Mouse (Mus musculus): ENCODE measurements around the gene Gab1.
A peak's percentile ranks its signal among the peaks of the same experiment; 100 is the strongest.

Gab1 gene

DNA sequence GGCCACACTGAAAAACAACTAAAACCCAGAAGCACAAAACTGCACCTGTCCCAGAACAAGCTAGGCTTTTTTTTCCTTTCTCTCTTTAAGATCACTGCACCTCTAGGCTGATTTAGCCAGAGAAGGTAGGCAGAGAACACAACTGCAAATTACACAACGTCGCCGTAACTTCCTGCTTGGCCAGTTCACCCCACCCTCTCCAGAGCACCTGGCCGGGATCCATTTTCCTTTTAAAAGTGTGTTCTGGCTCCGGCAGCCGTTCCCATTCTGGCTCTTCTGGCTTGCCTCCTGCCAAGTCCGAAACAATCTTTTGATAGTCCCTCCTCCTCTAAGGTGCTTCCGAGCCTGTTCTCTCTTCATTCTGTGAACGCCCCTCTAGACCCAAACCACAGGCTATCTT, 32.4 kb downstream of the Gab1 start:
- DNase-seq (ENCODE audit: extremely low read depth, low read depth, low spot score): peak; percentile 89

DNA sequence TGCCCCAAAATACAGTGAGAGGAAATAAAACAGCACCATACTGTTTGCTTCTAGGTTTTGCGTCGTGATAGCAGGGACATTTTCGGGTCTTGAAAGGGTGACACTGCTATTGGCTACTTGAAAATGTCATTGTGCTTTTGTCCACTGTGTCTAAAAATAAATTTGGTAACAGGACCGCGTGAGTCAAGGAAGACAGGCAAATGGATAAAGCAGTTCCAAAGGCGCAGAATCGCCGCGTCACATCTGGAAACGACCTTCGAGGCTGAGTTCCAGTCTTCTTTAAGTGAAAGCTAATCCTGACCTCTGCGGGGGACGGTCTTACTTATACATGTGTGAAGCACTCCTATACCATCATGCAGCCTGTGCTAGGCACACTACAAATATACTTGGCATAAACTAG, 35.0 kb downstream of the Gab1 start:
- no peak for DNase-seq (ENCODE audit: extremely low read depth, low read depth, low spot score)

DNA sequence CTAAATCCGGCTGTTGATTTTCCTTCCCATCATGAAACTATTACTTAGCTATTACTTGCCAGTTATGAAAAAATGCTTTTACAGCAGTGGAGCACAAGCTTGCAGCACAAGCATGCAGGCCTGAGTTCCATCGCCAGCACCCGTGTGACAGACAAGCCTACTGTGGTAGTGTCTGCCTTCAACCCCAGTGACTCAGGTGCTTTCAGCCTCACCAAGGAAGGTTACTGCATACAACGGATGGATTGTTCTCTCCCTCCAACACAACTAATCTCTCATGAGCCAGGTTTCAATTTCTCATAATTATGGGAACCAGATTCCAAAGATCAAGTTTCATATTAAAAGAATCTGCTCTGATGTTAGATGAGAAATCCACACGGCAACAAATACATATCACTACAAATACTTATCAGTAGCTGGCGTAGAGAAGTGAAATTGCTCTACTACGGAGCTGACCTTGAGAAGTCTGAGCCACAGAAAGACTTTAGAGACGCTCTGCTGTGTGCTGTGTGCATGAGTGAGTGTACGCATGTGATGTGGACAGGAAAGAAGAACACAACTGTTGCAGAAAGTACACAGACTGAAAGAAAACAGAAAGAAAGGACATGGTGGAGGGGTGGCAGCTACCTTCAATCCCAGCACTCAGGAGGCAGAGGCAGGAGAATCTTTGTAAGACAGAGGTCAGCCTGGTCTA, 36.4 kb downstream of the Gab1 start:
- DNase-seq (ENCODE audit: extremely low read depth, low read depth, low spot score): no peak

DNA sequence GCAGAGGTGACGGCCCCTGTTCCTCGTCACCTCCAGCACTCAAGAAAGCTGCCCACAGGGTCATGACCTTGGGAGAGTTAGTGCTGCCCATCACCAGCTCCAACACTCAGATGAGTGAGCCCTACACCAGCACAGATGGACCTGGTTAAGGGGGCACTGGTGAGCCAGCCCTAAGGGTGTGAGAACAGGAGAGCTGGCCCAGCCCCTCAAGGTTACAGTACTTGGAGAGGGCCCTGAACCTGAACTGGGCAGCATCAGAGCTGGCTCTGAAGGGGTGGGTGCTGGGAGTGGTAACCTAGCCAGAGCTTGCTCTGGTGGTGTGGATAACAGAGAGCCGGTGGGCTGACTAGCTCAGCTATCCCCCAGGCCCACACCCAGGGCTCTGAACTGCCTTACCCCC, 37.8 kb downstream of the Gab1 start:
- DNase-seq (ENCODE audit: extremely low read depth, low read depth, low spot score): no peak

DNA sequence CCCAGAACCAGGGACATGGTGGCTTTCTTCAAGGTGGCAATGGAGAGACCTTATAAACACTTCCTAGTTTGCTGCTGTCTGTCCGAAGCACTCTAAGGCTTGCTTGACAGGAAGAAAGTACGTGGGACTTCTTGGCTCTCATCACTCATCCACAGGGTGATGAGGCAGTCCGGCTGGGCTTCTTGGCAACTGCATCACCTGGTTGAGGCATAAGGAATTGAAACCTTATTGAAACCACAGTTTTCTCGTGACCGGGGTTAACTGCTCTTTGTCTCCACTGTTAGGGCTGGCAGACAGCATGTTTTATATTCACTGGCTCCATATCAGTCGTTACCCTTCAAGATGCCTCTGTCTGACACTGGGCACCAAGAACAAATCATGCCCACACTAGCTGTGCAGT, 40.2 kb downstream of the Gab1 start:
- DNase-seq (ENCODE audit: extremely low read depth, low read depth, low spot score): no peak

DNA sequence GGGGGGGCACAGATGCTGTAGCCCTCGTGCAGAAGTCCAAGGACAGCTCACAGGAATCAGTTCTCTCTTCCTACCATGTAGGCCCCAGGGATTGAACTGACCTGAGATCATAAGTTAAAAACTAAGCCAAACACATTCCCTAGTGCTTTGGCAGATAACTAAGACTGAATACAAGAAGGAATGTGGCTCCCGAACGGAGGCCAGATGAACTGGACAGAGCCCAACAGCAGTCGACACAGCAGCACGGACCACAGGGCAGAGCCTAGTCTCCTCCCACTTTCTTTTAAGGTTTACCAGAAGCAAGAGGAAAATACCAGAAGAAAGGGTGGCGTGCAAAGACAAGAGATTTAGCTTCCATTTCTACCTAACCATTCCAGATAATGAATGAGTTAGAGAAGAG, 42.1 kb downstream of the Gab1 start:
- no peak for DNase-seq (ENCODE audit: extremely low read depth, low read depth, low spot score)

DNA sequence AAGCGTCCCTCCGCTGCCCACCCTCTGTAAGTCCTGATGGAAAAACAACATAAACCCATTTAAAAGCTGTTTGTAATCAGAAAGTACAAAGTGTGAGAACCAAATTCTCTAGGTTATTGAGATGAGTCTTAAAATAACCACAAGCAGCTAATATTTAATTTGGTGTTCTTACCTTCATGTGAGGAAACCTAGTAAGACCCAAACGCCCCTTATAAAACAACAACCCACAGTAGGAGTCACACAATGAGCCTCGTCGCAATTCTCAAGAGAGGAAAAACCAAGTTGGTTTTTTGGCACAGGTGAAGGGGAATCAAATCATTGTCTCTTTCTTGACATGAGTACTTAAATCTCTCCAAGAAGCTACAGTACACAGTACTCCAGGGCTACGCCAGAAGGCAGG, 44.9 kb downstream of the Gab1 start:
- no peak for DNase-seq (ENCODE audit: extremely low read depth, low read depth, low spot score)

DNA sequence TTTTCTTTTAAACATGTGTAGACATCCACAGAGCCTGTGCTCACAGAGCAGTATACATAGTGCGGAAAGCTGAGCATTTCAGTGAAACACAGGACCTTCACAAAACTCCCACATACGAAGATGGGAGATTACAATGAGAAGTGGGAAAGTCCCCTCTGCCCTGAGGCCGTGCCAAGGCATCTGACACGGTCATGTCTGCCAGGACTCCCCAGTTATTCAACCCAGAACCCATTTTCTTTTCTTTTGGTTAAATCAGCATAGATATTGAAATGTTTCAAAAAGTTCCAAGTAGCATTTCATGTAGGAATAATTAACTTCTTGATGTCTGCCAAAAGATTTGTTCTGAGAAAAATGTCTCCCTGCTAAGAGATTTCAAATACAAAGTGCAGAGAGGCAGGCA, 45.9 kb downstream of the Gab1 start:
- no peak for DNase-seq (ENCODE audit: extremely low read depth, low read depth, low spot score)

DNA sequence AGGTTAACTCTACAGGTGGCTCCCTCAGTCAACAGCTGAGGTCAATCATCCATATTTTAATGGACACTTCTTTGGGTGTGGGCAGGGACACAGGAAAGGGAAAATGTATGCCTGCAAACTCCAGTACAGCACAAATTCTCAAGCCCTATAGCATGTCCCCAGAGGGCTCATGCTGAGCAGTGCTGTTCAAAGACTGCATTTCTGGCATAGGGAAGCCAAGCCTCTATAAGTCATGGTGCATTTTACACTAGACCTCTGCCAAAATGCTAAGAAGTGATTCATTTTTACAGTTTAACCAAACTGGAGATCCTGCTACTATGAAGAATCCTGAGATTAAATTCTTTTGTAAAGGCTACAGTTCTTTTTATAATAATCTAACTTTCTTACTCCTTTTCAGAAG, 47.8 kb downstream of the Gab1 start:
- DNase-seq (ENCODE audit: extremely low read depth, low read depth, low spot score): no peak

DNA sequence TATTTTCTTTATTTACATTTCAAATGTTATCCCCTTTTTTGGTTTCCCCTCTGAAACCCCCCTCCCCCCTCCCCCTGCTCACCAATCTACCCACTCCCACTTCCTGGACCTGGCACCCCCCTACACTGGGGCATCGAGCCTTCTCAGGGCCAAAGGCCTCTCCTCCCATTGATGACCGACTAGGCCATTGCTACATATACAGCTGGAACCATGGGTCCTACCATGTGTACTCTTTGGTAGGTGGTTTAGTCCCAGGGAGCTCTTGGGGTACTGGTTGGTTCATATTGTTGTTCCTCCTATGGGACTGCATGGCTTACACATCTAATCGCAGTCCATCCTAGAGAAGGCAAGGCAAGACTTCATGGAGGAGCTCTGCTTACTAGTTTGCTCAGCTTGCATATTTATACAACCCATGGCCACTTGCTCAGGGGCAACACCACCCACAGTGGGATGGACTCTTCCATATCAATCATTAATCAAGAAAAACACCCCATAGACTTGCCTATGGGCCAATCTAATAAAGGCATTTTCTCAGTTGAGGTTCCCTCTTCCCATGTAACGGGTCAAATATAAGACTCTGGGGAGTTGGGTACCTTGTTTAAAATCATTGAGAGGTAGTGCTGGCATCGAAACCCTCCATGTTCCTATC, 48.3 kb downstream of the Gab1 start:
- DNase-seq (ENCODE audit: extremely low read depth, low read depth, low spot score): no peak

DNA sequence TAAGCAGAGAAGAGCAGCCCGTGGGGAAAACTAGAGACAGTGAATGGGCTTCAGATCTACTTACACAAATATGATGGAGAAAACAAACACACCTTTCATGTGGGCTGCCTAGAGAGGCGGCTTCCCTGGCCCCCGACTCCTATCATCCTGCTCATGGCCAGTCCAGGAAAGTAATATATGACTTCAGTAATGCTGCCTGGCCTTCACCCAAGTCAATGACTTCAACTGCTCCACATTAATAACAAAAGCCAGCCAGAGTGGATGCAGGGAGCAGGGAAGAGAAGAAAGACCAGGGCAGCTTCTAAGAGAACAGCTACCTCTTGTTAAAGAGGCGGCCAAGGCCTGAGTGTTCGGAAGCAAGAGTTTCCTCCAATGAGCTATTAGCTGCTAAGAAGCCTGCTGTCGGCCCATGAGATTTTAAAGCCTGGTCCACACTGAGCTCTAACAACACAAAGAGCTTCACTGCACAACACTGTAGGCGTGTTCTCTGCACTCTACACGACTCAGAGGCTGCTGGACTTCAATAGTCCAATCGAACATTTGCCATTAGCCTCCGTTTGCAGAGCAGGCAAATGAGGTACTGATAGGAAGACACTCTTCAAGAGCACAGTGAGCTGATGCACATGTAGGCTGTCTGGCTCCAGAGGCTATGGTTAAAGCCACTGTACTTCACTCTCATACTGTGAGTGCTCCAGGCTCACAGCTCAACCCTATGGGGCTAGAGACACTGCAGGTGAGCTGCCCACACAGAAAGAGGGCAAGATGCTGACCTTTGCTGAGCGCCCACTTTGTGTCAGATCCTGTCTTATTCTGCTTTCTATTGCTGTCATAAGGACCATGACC, 49.4 kb downstream of the Gab1 start:
- DNase-seq (ENCODE audit: extremely low read depth, low read depth, low spot score): no peak

DNA sequence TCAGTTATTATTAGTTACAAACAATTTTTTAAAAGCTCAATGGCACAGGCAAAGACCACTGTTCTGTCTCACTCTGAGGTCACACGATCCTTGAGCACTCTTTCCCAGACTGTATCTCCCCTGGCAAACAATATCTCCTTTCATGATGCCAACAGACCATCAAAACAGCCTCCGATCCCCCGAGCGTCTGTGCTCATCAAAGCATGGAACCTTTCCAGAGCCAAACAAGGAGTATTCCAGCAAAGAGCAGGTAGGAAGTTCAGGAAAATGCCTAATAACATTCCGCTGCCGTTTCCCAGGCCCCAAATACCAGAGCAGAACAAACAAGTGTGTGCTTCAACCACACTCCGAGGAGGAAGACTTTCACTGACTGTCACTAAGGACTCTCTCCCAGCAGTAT, 50.2 kb downstream of the Gab1 start:
- no peak for DNase-seq (ENCODE audit: extremely low read depth, low read depth, low spot score)

DNA sequence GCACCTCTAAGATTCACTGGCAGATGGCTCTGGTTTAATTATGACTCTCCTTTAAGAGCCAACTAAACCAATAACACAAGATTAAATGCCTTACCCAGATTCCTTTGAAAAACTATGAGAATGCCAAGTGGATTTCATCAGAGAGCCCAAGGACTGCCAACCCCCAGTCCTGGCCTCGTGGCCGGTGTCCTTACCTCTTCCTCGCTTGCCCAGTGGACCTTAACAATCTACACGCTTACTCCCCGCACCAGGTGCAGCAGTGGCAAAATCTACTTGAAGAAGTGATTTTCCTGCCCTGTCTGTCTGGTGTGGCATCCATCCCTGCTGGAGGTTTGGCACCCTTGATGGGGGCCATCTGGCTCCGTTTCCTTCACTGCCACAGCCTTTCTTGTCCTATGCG, 53.3 kb downstream of the Gab1 start:
- DNase-seq (ENCODE audit: extremely low read depth, low read depth, low spot score): no peak

DNA sequence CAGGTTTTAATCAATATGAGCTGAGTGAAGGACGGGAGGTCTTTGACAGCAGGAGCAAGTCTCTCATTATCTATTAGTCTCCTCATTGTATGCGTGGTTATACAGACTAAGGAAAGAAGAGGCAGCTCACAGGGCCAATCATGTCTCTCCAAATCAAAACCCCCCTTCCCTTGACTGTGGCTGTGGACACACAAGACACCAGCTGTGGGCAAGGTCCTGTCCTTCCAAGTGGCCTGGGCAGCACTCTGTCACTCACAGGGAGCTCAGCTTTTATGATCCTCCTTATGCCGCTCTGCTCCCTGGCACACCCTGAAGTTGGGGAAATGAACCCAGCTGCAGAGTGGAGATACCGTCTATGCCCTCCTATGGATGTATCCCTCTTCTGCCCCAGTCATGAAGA, 55.2 kb downstream of the Gab1 start:
- DNase-seq (ENCODE audit: extremely low read depth, low read depth, low spot score): no peak

DNA sequence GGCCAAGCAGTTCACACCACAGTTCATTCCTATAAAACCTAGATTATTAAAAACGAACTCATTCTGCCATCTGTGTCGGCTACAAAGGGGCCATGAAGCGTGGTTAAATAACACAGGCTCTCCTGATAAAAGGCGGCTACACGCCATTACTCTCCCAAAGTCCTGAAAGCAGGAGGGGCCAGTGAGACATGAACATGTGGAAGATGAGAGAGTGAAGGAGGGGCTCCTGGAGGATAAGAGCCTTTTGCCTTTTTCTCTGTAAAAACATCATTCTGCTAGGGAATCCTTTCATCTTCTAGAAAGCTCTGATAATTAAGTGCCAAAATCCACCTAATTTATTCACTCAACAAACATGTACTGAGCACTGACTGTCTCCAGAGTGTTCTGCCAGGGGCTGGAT, 55.9 kb downstream of the Gab1 start:
- no peak for DNase-seq (ENCODE audit: extremely low read depth, low read depth, low spot score)

DNA sequence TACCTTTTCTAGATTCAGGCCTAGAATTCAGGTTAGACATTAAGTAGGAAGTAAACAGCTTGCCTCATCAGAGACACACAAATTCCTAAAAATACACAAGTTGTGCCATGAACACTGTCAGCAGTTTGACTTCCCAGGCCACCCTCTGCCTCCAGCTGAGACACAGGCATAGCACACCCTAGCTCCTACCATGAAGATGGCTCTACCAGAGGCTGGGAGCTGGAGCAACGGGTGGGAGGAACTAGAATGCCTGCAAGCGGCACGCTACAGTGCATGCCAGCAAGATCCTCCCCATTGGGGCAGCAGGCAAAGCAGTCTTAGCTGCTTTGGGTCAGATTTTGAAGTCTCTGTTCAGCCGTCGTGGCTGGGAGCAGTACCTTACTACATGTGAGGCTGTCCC, 57.1 kb downstream of the Gab1 start:
- DNase-seq (ENCODE audit: extremely low read depth, low read depth, low spot score): no peak

DNA sequence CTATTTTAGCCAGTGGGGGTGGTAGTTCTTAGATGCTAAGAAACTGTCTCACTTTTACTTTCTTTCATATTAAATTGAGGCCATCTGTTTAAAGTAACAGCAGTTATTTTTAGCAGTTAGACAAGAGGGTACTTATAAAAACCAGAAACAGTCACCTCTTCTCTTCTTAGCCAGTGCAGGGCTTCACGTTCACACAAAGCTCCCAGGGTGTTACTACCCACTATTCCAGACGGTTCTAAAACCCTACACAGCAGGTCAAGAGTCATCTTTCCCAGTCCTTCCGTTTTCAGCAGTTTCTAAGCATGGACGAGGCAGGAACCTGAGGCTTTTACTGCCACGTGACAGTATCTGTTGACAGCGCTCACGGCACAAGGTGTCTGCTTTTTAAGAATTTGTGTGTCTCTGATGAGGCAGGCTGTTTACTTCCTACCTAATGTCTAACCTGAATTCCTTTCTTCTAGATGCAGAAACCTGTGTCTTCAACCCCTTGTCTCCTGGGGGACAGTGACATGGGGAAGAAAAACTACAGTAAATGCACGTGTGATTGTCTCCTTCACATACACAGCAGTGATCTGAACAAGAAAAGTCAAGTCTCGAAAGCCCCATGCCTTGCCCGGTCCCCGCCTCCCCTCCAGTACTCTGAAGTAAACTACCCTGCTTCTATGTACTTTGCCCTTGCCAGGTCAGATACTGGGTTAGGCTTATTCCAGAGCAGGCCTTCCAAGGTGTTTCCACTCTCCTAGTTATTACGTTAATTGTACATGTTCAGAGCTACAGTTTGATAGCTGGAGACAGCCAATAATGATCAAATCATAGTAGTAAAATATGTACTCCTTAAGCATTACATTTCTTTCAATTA, 58.7 kb downstream of the Gab1 start:
- DNase-seq (ENCODE audit: extremely low read depth, low read depth, low spot score): no peak

DNA sequence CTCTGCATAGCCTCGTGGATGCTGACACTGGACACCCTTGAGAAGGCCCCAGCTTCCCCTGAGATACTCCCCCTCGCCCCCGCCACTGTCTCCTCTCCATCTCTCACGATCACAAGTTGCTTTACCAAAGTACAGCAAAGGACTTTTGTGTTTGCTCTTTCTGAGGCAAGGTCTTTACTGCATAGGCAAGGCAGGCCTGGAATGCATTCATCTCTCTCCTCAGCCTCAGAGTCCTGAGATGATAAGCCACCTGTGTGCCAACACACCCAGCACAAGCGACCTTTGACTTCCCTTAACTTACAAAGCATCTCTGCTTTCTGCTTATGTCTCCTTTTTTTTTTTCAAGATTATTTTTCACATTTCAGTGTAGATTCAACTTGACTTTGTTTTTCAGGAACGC, 61.3 kb downstream of the Gab1 start:
- DNase-seq (ENCODE audit: extremely low read depth, low read depth, low spot score): no peak

DNA sequence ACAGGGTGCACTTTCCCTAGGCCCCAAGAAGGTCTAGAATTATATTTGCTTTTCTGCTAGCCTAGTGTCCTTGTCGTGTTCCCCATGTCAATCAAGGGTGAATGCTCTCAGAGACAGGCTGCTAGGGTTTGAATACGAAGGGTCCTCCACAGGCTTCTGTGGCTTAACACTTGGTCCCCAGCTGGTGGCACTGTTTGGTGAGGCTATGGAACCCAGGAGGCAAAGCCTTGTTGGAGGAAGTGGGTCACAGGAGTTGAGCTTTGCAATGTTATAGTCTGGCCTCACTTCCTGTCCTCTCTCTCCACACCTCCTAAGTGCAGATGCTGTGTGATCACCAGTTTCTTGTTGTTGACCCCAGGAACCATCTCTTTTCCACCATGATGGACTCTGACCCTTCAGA, 63.3 kb downstream of the Gab1 start:
- no peak for DNase-seq (ENCODE audit: extremely low read depth, low read depth, low spot score)

DNA sequence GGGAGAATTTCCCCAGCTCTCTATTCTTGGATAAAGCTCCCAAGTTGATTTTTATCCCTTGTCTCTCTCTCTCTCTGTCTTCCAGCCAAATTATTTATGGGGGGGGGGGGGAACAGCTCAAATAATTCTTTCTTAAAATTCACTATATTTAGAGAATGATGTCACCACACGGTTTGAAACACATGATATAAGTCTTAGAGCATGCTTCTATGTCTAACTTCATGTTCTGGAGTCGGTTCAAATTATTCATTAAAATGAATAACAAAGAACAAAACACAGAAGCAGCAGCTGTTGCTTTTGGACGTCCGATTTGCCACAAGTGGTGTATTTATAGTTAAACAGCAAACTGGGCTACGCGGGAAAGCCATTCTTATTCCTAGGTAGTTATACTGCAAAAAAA, 65.1 kb downstream of the Gab1 start:
- DNase-seq (ENCODE audit: extremely low read depth, low read depth, low spot score): no peak

DNA sequence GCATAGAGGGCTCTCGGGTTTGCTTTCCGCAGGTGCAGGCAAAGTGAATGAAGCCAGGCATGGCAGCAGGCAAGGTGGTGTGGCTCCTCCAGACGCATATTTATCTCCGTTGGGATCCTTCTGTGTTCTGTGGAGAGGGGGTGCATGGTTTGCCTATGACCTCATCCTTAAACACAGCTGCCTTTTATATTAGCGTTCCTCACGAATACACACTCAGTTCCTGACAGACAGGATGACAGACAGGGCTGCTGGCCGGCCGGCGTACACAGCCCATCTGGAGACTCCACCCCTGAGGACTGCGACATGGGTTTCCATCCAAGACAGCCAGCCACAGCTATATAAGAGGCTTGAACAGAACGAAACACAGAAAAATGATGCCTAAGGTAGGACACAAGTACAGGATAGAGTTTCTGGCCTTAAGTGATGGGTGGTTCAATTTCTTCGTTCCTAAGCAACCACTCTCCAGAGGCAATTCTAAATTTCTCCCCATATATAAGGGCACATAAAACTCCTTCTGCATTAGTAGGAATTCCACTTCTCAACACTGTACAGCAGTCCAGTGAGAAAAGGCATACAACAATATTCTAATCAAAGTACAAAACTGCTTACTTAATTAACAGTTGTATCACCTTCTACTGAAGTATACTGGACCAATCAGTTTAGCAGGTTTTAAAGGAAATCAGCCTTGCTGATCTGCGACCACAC, 66.1 kb downstream of the Gab1 start:
- DNase-seq (ENCODE audit: extremely low read depth, low read depth, low spot score): no peak
